Mouse (Mus musculus) lung, postnatal 4 days (tissue): Measurements from ENCODE around the gene Sirpa.

ENCODE experiments used
- DNase-seq, 2 experiments: peaks; one replicate each; pipeline ENCODE4 v3.0.0; 2021

Gene Sirpa

GRCm38 (mm10) chr2:129613971-129614370 lies 21.3 kb downstream of the Sirpa start:
- DNase-seq = peak in 1 of 2 experiments; percentile 44

GRCm38 (mm10) chr2:129614482-129615185 lies 22.0 kb downstream of the Sirpa start:
- DNase-seq = peak in 1 of 2 experiments; percentile 16

- DNase-seq = no peak
Measured at GRCm38 (mm10) chr2:129620148-129620547, 27.5 kb downstream of the Sirpa start.

- DNase-seq = no peak
Measured at GRCm38 (mm10) chr2:129620881-129621280, 28.2 kb downstream of the Sirpa start.

GRCm38 (mm10) chr2:129621654-129622490 lies 29.2 kb downstream of the Sirpa start:
- peak in 1 of 2 experiments; percentile 18 for DNase-seq

- no peak for DNase-seq
Measured at GRCm38 (mm10) chr2:129622918-129623317, 30.3 kb downstream of the Sirpa start.

GRCm38 (mm10) chr2:129623771-129624170 lies 31.1 kb downstream of the Sirpa start:
- DNase-seq = peak in 1 of 2 experiments; percentile 11

- peak; percentile 33 to 55 for DNase-seq
Measured at GRCm38 (mm10) chr2:129624246-129624918, 31.7 kb downstream of the Sirpa start.

- peak; percentile 34 to 42 for DNase-seq
Measured at GRCm38 (mm10) chr2:129624956-129625355, 32.3 kb downstream of the Sirpa start.

GRCm38 (mm10) chr2:129625845-129626244 lies 33.2 kb downstream of the Sirpa start:
- DNase-seq = no peak

GRCm38 (mm10) chr2:129626621-129627061 lies 34.0 kb downstream of the Sirpa start:
- DNase-seq = no peak

GRCm38 (mm10) chr2:129627133-129627532 lies 34.5 kb downstream of the Sirpa start:
- DNase-seq = no peak

GRCm38 (mm10) chr2:129627811-129628210 lies 35.2 kb downstream of the Sirpa start:
- no peak for DNase-seq

- no peak for DNase-seq
Measured at GRCm38 (mm10) chr2:129628456-129629185, 36.0 kb downstream of the Sirpa start.

- no peak for DNase-seq
Measured at GRCm38 (mm10) chr2:129629786-129630531, 37.3 kb downstream of the Sirpa start.

GRCm38 (mm10) chr2:129630532-129630886 lies 37.9 kb downstream of the Sirpa start:
- DNase-seq = no peak

GRCm38 (mm10) chr2:129630978-129631660 lies 38.5 kb downstream of the Sirpa start:
- no peak for DNase-seq

- DNase-seq = peak in 1 of 2 experiments; percentile 3
Measured at GRCm38 (mm10) chr2:129632324-129632723, 39.7 kb downstream of the Sirpa start.

GRCm38 (mm10) chr2:129633077-129633732 lies 40.6 kb downstream of the Sirpa start:
- peak; percentile 89 to 91 for DNase-seq

- no peak for DNase-seq
Measured at GRCm38 (mm10) chr2:129633982-129634381, 41.3 kb downstream of the Sirpa start.

GRCm38 (mm10) chr2:129652616-129653015 lies 60.0 kb downstream of the Sirpa start:
- peak in 1 of 2 experiments; percentile 33 for DNase-seq
